Mouse (Mus musculus) lung, postnatal 14 days (tissue): ENCODE results near the gene Eapp.
"Not testable (repeated sequence)": the region's sequence is repeated elsewhere in the genome, so short reads cannot be mapped to it uniquely, and the experiment has no call there.

ENCODE experiments used
- DNase-seq: peaks from one replicate; pipeline ENCODE4 v3.0.0; 2021

Eapp gene

DNA sequence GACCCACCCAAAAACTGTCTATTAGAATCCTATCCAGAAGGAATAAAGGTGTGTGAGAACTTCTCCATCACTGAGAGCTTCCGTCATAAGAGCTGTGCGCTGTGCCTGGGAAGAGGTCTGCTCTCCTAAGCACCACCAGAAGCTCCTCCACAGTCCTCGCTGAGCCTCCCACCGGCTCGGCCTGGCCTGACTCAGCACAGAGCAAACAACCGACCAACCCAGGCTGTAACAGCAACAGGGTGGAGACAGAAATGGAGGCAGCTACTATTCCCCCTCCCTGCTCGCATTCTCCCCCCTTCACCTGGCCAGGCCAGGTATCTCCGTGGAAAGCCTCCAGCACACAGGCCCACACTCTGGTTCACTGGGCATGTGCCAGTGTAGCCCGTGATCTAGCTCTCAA lies 19.0 kb downstream of the Eapp start:
- DNase-seq, result no peak

- no peak for DNase-seq
These were observed 20.3 kb downstream of the Eapp start for GRCm38 (mm10) chr12:54675396-54675795.

- no peak for DNase-seq
These were observed 24.4 kb downstream of the Eapp start for GRCm38 (mm10) chr12:54671262-54671661.

- DNase-seq, result no peak
These were observed 27.6 kb downstream of the Eapp start for GRCm38 (mm10) chr12:54668141-54668540.

DNA sequence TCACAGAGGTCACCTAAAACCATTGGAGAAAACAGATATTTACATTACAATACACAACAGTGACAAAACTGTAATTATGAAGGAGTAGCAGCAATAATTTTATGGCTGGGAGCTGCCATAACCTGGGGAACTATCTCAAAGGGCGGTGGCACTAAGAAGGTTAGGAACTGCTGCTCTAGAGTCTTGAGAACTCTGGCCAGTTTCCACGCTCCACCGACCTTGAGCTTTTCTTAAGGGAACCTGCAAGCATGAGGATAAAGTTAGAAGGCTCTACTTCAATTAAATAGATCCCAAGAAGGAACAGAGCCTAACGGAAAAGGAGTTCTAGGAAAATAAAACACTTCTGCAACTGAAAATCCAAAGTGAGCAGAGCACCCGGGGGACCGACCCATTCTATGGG lies 30.2 kb downstream of the Eapp start:
- DNase-seq, result no peak

GRCm38 (mm10) chr12:54661470-54661869 lies 34.2 kb downstream of the Eapp start:
- DNase-seq, result not testable (repeated sequence)

GRCm38 (mm10) chr12:54659901-54660300 lies 35.8 kb downstream of the Eapp start:
- peak; percentile 14 for DNase-seq

DNA sequence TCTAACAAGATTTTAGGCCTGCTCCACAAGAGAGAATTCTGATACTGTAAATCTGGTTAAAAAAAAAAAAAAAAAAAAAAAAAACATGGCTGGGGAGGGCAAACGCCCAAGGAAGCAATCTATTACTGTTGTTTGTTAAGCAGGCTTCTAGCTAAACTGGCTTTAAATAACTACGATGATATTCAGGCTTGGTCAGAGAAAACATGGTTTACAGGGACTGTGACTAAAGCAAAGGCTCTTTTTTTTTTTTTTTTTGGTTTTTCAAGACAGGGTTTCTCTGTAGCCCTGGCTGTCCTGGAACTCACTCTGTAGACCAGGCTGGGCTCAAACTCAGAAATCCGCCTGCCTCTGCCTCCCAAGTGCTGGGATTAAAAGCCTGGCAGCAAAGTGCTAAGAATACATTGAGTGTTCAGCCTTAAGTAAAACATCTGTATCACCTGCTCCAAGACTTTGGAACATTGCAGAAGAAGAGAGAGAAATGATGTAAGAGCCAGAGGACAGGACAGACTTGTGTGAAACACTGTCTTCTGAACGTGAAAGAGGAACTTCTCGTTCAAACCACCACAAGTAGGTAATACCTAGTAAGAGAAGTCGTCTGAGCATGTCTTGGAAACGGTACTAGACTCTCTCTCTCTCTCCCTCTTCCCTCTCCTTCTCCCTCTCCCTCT lies 37.1 kb downstream of the Eapp start:
- DNase-seq, result no peak

GRCm38 (mm10) chr12:54657951-54658350 lies 37.7 kb downstream of the Eapp start:
- DNase-seq, result no peak

DNA sequence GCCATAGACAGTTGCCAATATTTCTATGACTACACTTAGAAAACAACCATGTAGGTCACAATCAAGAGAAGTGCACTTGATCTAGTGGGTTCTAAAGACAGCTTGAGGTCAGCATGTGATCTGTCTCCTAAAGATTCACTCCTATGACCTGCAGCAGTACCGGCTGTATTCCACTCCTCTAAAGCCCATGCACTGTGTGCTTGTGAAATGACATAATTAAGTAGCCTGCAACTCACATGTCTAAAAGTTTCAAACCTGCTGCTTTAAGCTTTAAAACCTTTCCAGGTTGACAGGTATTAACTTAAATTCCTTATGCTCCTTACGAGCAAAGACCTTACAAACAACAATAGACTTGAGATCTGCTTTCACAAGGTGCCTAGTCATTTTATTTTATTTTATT lies 38.5 kb downstream of the Eapp start:
- no peak for DNase-seq

DNA sequence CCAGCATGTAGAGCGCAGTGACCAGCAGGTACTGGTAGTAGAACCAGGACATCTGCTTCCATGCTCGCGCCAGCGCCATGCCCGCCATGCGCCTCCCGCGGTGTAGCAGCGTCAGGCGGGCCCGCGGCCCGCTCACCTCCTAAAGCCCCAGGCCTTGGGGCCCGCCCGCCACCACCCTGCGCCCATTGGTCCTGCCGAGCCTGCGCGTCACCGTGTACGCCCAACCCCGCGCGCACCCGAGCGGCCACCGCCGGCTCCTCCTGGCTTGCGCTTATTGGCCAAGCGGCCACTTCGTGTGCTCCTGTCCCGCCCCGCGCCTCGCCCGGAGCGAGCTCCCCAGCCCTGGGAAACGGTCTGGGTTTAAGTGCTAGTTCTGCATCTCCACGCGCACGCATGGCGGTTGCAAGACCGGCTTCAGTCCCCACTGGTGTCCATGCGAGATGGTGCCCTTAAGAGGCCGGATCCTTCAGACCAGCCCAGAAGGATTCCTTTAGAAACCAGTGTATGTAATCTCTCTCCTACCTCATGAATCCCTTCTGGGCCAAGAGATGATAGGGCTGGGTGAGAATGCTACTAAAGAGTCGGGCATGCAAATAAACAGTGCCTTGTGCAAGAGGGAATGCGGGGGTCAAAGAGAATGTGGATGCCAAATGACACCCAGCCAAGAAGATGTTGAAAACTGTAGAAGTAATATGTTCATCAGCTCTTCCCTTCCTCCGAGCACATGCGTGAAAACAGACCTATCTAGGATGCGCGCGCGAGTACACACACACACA lies 39.1 kb downstream of the Eapp start, which contains the start of gene Sptssa:
Gene Sptssa (minus strand): TSS at position 178 of the 776 bp plus-strand sequence.
- DNase-seq, result peak; percentile 96

GRCm38 (mm10) chr12:54656039-54656395 lies 39.7 kb downstream of the Eapp start:
- no peak for DNase-seq

DNA sequence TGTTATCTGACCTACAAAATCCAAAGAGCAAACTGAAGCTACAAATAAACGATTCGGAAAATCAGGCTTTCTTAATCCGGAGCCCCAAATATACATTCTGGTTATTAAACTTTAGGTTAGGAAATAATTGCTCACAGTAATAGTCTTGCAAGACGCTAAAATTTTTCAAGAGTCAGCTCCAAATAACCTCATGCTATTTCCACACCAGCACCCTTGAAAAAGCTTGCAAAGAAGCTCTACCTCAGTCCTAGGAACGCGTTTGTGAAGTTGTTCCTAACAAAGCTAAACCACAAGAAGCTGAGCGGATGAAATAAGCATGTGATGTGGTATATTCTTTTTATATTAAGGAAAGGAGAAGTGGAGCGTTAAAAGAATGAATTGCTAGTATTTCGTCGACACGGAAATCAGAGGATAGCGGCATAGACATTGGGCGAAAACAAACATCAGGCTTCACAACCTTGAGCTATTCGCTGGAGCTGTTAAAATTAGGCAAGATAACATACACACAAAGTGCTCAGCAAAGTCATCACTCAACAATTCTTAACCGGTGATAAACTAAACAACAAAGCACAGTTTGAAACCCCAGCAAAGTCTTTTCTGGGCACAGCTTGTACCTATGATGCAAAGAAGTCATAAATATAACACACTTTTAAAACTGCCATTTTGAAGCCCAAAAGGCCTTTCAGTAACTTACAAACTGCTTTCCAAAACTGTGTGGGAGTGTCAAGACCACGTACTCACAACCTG lies 40.2 kb downstream of the Eapp start:
- DNase-seq, result no peak

- no peak for DNase-seq
These were observed 41.0 kb downstream of the Eapp start for GRCm38 (mm10) chr12:54654741-54655140.

GRCm38 (mm10) chr12:54654141-54654540 lies 41.6 kb downstream of the Eapp start:
- DNase-seq, result peak; percentile 15

DNA sequence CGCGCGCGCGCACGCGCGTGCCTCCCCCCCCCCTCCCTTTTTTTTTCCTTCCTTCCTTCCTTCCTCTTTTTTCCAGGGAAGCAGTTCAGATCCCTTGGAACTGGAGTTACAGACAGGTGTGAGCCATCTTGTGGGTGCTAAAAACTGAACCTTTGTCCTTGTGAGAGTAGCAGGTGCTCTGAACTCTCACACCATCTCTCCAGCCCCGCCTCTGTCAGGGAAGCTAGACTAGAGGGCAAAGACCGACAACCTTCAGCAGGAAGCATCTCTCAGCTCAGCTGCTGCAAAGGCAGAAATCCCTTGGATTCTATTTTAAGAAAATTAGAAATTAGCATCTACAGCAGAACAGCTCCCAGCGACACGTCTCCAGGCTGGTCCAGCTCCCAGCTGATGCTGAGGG lies 43.4 kb downstream of the Eapp start:
- DNase-seq, result no peak

GRCm38 (mm10) chr12:54651820-54652219 lies 43.9 kb downstream of the Eapp start:
- DNase-seq, result no peak

DNA sequence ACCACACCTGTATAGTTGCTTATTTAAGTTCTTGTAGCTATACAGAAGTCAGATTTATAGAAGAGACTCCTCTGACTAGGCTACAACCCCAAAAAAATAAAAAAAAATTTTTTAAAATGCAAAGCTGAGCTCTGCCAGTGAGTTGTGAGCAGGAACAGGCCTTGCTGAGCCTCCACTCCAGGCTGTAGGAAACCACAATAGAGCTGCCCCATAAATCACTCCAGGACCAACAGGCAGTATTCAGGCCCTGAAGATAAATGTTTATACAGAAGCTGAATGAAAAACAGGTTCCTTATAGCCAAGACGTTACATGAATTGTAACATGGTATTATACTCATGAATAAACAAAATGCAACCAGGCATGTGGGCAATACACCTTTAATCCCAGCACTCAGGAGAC lies 44.5 kb downstream of the Eapp start:
- no peak for DNase-seq

DNA sequence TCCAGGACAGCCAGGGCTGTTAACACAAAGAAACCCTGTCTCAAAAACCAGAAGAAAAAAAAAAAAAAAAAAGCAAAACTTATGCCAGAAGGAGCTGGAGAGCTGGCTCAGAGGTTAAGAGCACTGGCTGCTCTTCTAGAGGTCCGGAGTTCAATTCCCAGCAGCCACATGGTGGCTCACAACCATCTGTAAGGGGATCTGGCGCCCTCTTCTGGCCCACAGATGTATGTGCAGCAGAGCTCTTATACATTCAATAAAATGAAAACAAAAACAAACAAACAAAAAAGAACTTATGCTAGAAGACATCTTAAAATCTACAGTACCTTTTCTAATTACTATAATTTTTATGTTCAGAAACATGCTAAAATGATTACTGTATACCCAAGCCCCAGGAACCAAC lies 50.8 kb downstream of the Eapp start:
- no peak for DNase-seq

- DNase-seq, result no peak
These were observed 52.3 kb downstream of the Eapp start for GRCm38 (mm10) chr12:54643320-54643892.

- DNase-seq, result no peak
These were observed 54.3 kb downstream of the Eapp start for GRCm38 (mm10) chr12:54641374-54641773.

DNA sequence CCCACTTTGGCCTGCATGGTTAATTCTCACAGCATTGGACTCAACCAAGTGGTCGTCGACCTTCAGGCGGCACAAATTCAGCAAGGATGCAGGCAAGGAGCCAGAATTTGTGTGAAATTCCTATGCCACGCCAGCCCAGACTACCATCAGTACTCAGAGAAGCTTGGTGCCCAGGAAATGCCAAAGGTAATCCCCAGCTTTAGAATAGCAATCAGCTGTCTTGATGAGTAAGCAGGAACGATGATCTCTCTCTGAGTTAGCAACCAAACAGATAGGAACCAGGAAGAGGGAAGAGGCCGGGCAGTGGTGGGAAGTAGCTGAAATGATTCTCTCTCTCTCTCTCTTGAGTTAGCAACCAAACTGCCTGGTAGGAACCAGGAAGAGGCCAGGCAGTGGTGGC lies 55.4 kb downstream of the Eapp start:
- no peak for DNase-seq

GRCm38 (mm10) chr12:54637033-54637432 lies 58.7 kb downstream of the Eapp start:
- no peak for DNase-seq

DNA sequence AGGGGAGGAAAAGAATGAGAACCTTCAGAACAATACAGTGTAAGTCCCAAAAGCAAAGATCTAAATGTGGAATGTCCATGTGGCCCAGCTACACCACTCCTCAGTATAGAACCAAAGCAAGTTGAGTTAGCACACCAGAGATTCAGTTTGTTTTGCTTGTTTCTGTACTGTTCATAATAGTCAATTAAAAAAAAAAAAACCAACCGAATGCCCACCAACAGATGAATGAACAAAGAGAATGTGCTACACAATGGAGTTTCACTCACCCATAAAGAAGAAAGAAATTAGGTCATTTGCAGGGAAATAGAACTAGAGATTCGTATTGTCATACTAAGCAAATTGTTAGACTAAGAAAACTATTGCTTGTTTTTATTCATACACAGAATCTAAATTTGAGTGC lies 63.6 kb downstream of the Eapp start:
- no peak for DNase-seq
